Mouse (Mus musculus): Measurements from ENCODE around the gene Gbx1. TPM values are rescaled to one million over a fixed set of nuclear protein-coding genes. Genes with fewer than 3 reads are reported as not detected.
"Not testable (repeated sequence)": the region's sequence is repeated elsewhere in the genome, so short reads cannot be mapped to it uniquely, and the experiment has no call there.

Gene Gbx1
- 0.06 and 0.10 TPM in 2 replicates for polyA plus RNA-seq (2015; fragmentation: Nextera tagmentation; extraction: Ambion mirVana)

GRCm38 (mm10) chr5:24526889-24527230 lies at the start of gene Gbx1:
Gene Gbx1, minus strand, starts transcription at chr5:24527202.
- Histone ChIP-seq H3K4me2 (peak within 1 kb of the TSS; percentile 81), H3K27ac (no peak within 1 kb of the TSS), H3K9me3 (no peaks in the 10 kb centered on the region), H3K9ac (no peak within 1 kb of the TSS; the same call in 1 of the 2 replicates), H3K36me3 (no peaks in the 10 kb centered on the region), H3K27me3 (peaks cover 97% of the 10 kb centered on the region), H3K4me3 (peak within 1 kb of the TSS; percentile 41), H3K4me1 (peaks cover 17% of the 10 kb centered on the region)
- ATAC-seq (ENCODE audit: insufficient number of reproducible peaks, low FRiP score, low TSS enrichment, low read depth) = no peak
- 1% methylated on average over 34 of the region's 49 CpGs for WGBS

- Histone ChIP-seq H3K36me3 (peaks cover 35% of the 10 kb centered on the region), H3K4me3 (peak overlapping the region; percentile 79), H3K9me3 (no peaks in the 10 kb centered on the region), H3K9ac (peak overlapping the region; percentile 78), H3K27me3 (no peaks in the 10 kb centered on the region), H3K27ac (peak overlapping the region; percentile 87), H3K4me1 (peaks cover 15% of the 10 kb centered on the region), H3K4me2 (peak overlapping the region; percentile 81)
- ATAC-seq (ENCODE audit: insufficient number of reproducible peaks, low FRiP score, low TSS enrichment, low read depth) = peak; percentile 0; the same call in 1 of the 2 replicates
- WGBS = under 1% methylated on average over 32 of the region's 32 CpGs
These were observed 49.8 kb upstream of the Gbx1 start for GRCm38 (mm10) chr5:24576801-24577182.

GRCm38 (mm10) chr5:24575948-24576347 lies 48.9 kb upstream of the Gbx1 start:
- peaks cover 44% of the 10 kb centered on the region for H3K36me3 ChIP-seq
- H3K27ac ChIP-seq = no peak overlapping the region
- H3K9me3 ChIP-seq = no peaks in the 10 kb centered on the region
- H3K4me2 ChIP-seq = peak overlapping the region; percentile 81
- ATAC-seq (ENCODE audit: insufficient number of reproducible peaks, low FRiP score, low TSS enrichment, low read depth) = no peak
- peak overlapping the region; percentile 79 for H3K4me3 ChIP-seq
- H3K4me1 ChIP-seq = peaks cover 15% of the 10 kb centered on the region
- WGBS = 84% methylated on average over 1 of the region's 1 CpGs
- H3K9ac ChIP-seq = 0 out of 2 replicates have a peak overlapping the region, but pooled peaks have one; percentile 78
- H3K27me3 ChIP-seq = no peaks in the 10 kb centered on the region

GRCm38 (mm10) chr5:24556709-24557108 lies 29.7 kb upstream of the Gbx1 start, which contains the start of gene 4931409K22Rik:
Gene 4931409K22Rik, minus strand, starts transcription at chr5:24556809.
- H3K27ac ChIP-seq = no peak within 1 kb of the TSS
- no peaks in the 10 kb centered on the region for H3K27me3 ChIP-seq
- no peaks in the 10 kb centered on the region for H3K9me3 ChIP-seq
- H3K4me1 ChIP-seq = peaks cover 18% of the 10 kb centered on the region
- H3K4me2 ChIP-seq = no peak within 1 kb of the TSS
- no peak for ATAC-seq (ENCODE audit: insufficient number of reproducible peaks, low FRiP score, low TSS enrichment, low read depth)
- H3K4me3 ChIP-seq = no peak within 1 kb of the TSS
- 68% methylated on average over 2 of the region's 2 CpGs for WGBS
- H3K9ac ChIP-seq = no peak within 1 kb of the TSS
- no peaks in the 10 kb centered on the region for H3K36me3 ChIP-seq

- 93% methylated on average over 7 of the region's 7 CpGs for WGBS
- H3K4me3 ChIP-seq; H3K4me2 ChIP-seq; H3K9ac ChIP-seq; ATAC-seq (ENCODE audit: insufficient number of reproducible peaks, low FRiP score, low TSS enrichment, low read depth); H3K27ac ChIP-seq; H3K9me3 ChIP-seq; H3K36me3 ChIP-seq; H3K27me3 ChIP-seq: not testable (repeated sequence)
- peaks cover 32% of the 10 kb centered on the region for H3K4me1 ChIP-seq
These were observed 28.3 kb upstream of the Gbx1 start for GRCm38 (mm10) chr5:24555335-24555734.

- Histone ChIP-seq H3K36me3 (no peaks in the 10 kb centered on the region), H3K9ac (no peak overlapping the region), H3K27ac (peak overlapping the region; percentile 67), H3K4me2 (peak overlapping the region; percentile 1; the same call in 1 of the 2 replicates), H3K4me1 (peaks cover 32% of the 10 kb centered on the region), H3K4me3 (no peak overlapping the region), H3K9me3 (no peaks in the 10 kb centered on the region), H3K27me3 (no peaks in the 10 kb centered on the region)
- ATAC-seq (ENCODE audit: insufficient number of reproducible peaks, low FRiP score, low TSS enrichment, low read depth) = no peak
- WGBS = 31% methylated on average over 5 of the region's 5 CpGs
These were observed 26.7 kb upstream of the Gbx1 start for GRCm38 (mm10) chr5:24553621-24554244.

- no peak overlapping the region for H3K9ac ChIP-seq
- peak overlapping the region; percentile 12 for H3K4me3 ChIP-seq
- no peak for ATAC-seq (ENCODE audit: insufficient number of reproducible peaks, low FRiP score, low TSS enrichment, low read depth)
- H3K27me3 ChIP-seq = no peaks in the 10 kb centered on the region
- peak overlapping the region; percentile 43 for H3K4me2 ChIP-seq
- peak overlapping the region; percentile 38 for H3K27ac ChIP-seq
- H3K9me3 ChIP-seq = no peaks in the 10 kb centered on the region
- H3K36me3 ChIP-seq = no peaks in the 10 kb centered on the region
- H3K4me1 ChIP-seq = peaks cover 32% of the 10 kb centered on the region
- 45% methylated on average over 2 of the region's 2 CpGs for WGBS
These were observed 24.3 kb upstream of the Gbx1 start for GRCm38 (mm10) chr5:24551317-24551688.

GRCm38 (mm10) chr5:24550598-24551316 lies 23.8 kb upstream of the Gbx1 start:
- Histone ChIP-seq H3K36me3 (no peaks in the 10 kb centered on the region), H3K4me3 (peak overlapping the region; percentile 12), H3K4me2 (peak overlapping the region; percentile 43), H3K4me1 (peaks cover 32% of the 10 kb centered on the region), H3K27me3 (no peaks in the 10 kb centered on the region), H3K9me3 (no peaks in the 10 kb centered on the region), H3K9ac (no peak overlapping the region), H3K27ac (peak overlapping the region; percentile 38)
- peak; percentile 30; the same call in 1 of the 2 replicates for ATAC-seq (ENCODE audit: insufficient number of reproducible peaks, low FRiP score, low TSS enrichment, low read depth)
- WGBS = 23% methylated on average over 24 of the region's 26 CpGs

- H3K27ac ChIP-seq = no peak overlapping the region
- H3K27me3 ChIP-seq = peaks cover 8% of the 10 kb centered on the region
- H3K4me1 ChIP-seq = peaks cover 26% of the 10 kb centered on the region
- 75% methylated on average over 7 of the region's 7 CpGs for WGBS
- no peak overlapping the region for H3K4me3 ChIP-seq
- H3K9me3 ChIP-seq = no peaks in the 10 kb centered on the region
- no peak overlapping the region for H3K4me2 ChIP-seq
- H3K36me3 ChIP-seq = no peaks in the 10 kb centered on the region
- no peak for ATAC-seq (ENCODE audit: insufficient number of reproducible peaks, low FRiP score, low TSS enrichment, low read depth)
- no peak overlapping the region for H3K9ac ChIP-seq
These were observed 15.6 kb upstream of the Gbx1 start for GRCm38 (mm10) chr5:24542643-24543042.

- Histone ChIP-seq H3K4me3 (no peak overlapping the region), H3K4me2 (peak overlapping the region; percentile 34), H3K9me3 (no peaks in the 10 kb centered on the region), H3K9ac (no peak overlapping the region), H3K27ac (no peak overlapping the region), H3K36me3 (no peaks in the 10 kb centered on the region), H3K4me1 (peaks cover 29% of the 10 kb centered on the region), H3K27me3 (peaks cover 13% of the 10 kb centered on the region)
- WGBS = 15% methylated on average over 6 of the region's 6 CpGs
- no peak for ATAC-seq (ENCODE audit: insufficient number of reproducible peaks, low FRiP score, low TSS enrichment, low read depth)
These were observed 14.2 kb upstream of the Gbx1 start for GRCm38 (mm10) chr5:24541144-24541569.

GRCm38 (mm10) chr5:24540387-24541143 lies 13.6 kb upstream of the Gbx1 start, which contains the start of gene Asb10:
Gene Asb10, minus strand, starts transcription at chr5:24540978.
- Histone ChIP-seq H3K36me3 (no peaks in the 10 kb centered on the region), H3K27ac (0 out of 2 replicates have a peak within 1 kb of the TSS, but pooled peaks have one; percentile 50), H3K4me2 (peak within 1 kb of the TSS; percentile 34), H3K27me3 (peaks cover 14% of the 10 kb centered on the region), H3K4me3 (no peak within 1 kb of the TSS), H3K4me1 (peaks cover 29% of the 10 kb centered on the region), H3K9ac (no peak within 1 kb of the TSS), H3K9me3 (no peaks in the 10 kb centered on the region)
- WGBS = 21% methylated on average over 14 of the region's 14 CpGs
- ATAC-seq (ENCODE audit: insufficient number of reproducible peaks, low FRiP score, low TSS enrichment, low read depth) = peak; percentile 53; the same call in 1 of the 2 replicates
